Mouse (Mus musculus): Measurements from ENCODE around the gene Arcn1.

Arcn1 gene

GRCm38 (mm10) chr9:44699196-44699595 lies 68.4 kb downstream of the Arcn1 start:
- Histone ChIP-seq H3K9me3 (ENCODE audit: low read length) (no peaks in the 10 kb centered on the region), H3K4me3 (replicated peaks; ENCODE audit: low read length) (no peak overlapping the region), H3K4me1 (replicated peaks; ENCODE audit: low read depth, low read length) (peaks cover 34% of the 10 kb centered on the region), H3K36me3 (ENCODE audit: insufficient read depth, low read length) (no peaks in the 10 kb centered on the region; the same call in 1 of the 2 replicates), H3K27me3 (ENCODE audit: insufficient read depth, low read length) (peaks cover 50% of the 10 kb centered on the region)
- TF ChIP-seq CTCF (conservative IDR thresholded peaks at IDR 0.05; ENCODE audit: low read length) (no peak), POU5F1 (IDR thresholded peaks at IDR 0.05; ENCODE audit: borderline replicate concordance, low read length) (no peak), NANOG (IDR thresholded peaks at IDR 0.05; ENCODE audit: borderline replicate concordance, low read length) (no peak)

GRCm38 (mm10) chr9:44697866-44698265 lies 69.8 kb downstream of the Arcn1 start:
- no peaks in the 10 kb centered on the region for H3K9me3 ChIP-seq (ENCODE audit: low read length)
- peak overlapping the region; percentile 69 for H3K4me3 ChIP-seq (replicated peaks; ENCODE audit: low read length)
- peaks cover 34% of the 10 kb centered on the region for H3K4me1 ChIP-seq (replicated peaks; ENCODE audit: low read depth, low read length)
- TF ChIP-seq CTCF (conservative IDR thresholded peaks at IDR 0.05; ENCODE audit: low read length), result no peak
- no peak for TF ChIP-seq POU5F1 (IDR thresholded peaks at IDR 0.05; ENCODE audit: borderline replicate concordance, low read length)
- no peak for TF ChIP-seq NANOG (IDR thresholded peaks at IDR 0.05; ENCODE audit: borderline replicate concordance, low read length)
- peaks cover 3% of the 10 kb centered on the region; the same call in 1 of the 2 replicates for H3K36me3 ChIP-seq (ENCODE audit: insufficient read depth, low read length)
- H3K27me3 ChIP-seq (ENCODE audit: insufficient read depth, low read length), result peaks cover 53% of the 10 kb centered on the region

- peaks cover 42% of the 10 kb centered on the region for H3K27me3 ChIP-seq (ENCODE audit: insufficient read depth, low read length)
- H3K36me3 ChIP-seq (ENCODE audit: insufficient read depth, low read length), result 0 out of 2 replicates have a peak, but pooled peaks cover 3% of the 10 kb centered on the region
- H3K4me1 ChIP-seq (replicated peaks; ENCODE audit: low read depth, low read length), result peaks cover 39% of the 10 kb centered on the region
- TF ChIP-seq NANOG (IDR thresholded peaks at IDR 0.05; ENCODE audit: borderline replicate concordance, low read length), result no peak
- no peak for TF ChIP-seq CTCF (conservative IDR thresholded peaks at IDR 0.05; ENCODE audit: low read length)
- TF ChIP-seq POU5F1 (IDR thresholded peaks at IDR 0.05; ENCODE audit: borderline replicate concordance, low read length), result no peak
- H3K4me3 ChIP-seq (replicated peaks; ENCODE audit: low read length), result no peak overlapping the region
- no peaks in the 10 kb centered on the region for H3K9me3 ChIP-seq (ENCODE audit: low read length)
Observed at GRCm38 (mm10) chr9:44693071-44693470, 74.6 kb downstream of the Arcn1 start.

- peaks cover 32% of the 10 kb centered on the region for H3K27me3 ChIP-seq (ENCODE audit: insufficient read depth, low read length)
- 0 out of 2 replicates have a peak, but pooled peaks cover 3% of the 10 kb centered on the region for H3K36me3 ChIP-seq (ENCODE audit: insufficient read depth, low read length)
- no peaks in the 10 kb centered on the region for H3K9me3 ChIP-seq (ENCODE audit: low read length)
- no peak for TF ChIP-seq NANOG (IDR thresholded peaks at IDR 0.05; ENCODE audit: borderline replicate concordance, low read length)
- no peak for TF ChIP-seq POU5F1 (IDR thresholded peaks at IDR 0.05; ENCODE audit: borderline replicate concordance, low read length)
- TF ChIP-seq CTCF (conservative IDR thresholded peaks at IDR 0.05; ENCODE audit: low read length), result no peak
- no peak overlapping the region for H3K4me3 ChIP-seq (replicated peaks; ENCODE audit: low read length)
- peaks cover 41% of the 10 kb centered on the region for H3K4me1 ChIP-seq (replicated peaks; ENCODE audit: low read depth, low read length)
Observed at GRCm38 (mm10) chr9:44691671-44692520, 75.7 kb downstream of the Arcn1 start.
